Mouse (Mus musculus) spleen, adult 18-20 months (tissue): ENCODE measurements at regions not wholly inside any gene's neighbourhood (a gene's known extent, or its start where the extent isn't known, plus 50 kb on each side); places are given as distances from the start of the nearest gene placed in this dataset.

Experiments
- DNase-seq, 2 experiments: peaks; one replicate each; pipeline ENCODE4 v3.0.0; 2022; ENCODE audit warnings: mixed read lengths in 2 of 2

- DNase-seq: no peak
These were observed 194.5 kb upstream of the Thbs1 start for GRCm38 (mm10) chr2:117917181-117917580.

- no peak for DNase-seq
These were observed 186.8 kb upstream of the Thbs1 start for GRCm38 (mm10) chr2:117924877-117925276.

- no peak for DNase-seq
These were observed 186.3 kb upstream of the Thbs1 start for GRCm38 (mm10) chr2:117925412-117925811.

- no peak for DNase-seq
These were observed 183.6 kb upstream of the Thbs1 start for GRCm38 (mm10) chr2:117928062-117928461.

GRCm38 (mm10) chr2:117929586-117929985 is 182.1 kb upstream of the Thbs1 start:
- no peak for DNase-seq

- no peak for DNase-seq
These were observed 180.7 kb upstream of the Thbs1 start for GRCm38 (mm10) chr2:117930895-117931537.

- no peak for DNase-seq
These were observed 175.1 kb upstream of the Thbs1 start for GRCm38 (mm10) chr2:117936590-117936989.

- no peak for DNase-seq
These were observed 173.2 kb upstream of the Thbs1 start for GRCm38 (mm10) chr2:117938283-117939049.

GRCm38 (mm10) chr2:117941517-117942096 is 170.1 kb upstream of the Thbs1 start:
- no peak for DNase-seq

- DNase-seq: no peak
These were observed 168.0 kb upstream of the Thbs1 start for GRCm38 (mm10) chr2:117943666-117944065.

GRCm38 (mm10) chr2:117944325-117944724 is 167.4 kb upstream of the Thbs1 start:
- no peak for DNase-seq

- peak in 1 of 2 experiments; percentile 11 for DNase-seq
These were observed 166.7 kb upstream of the Thbs1 start for GRCm38 (mm10) chr2:117944942-117945341.

- DNase-seq: no peak
These were observed 161.0 kb upstream of the Thbs1 start for GRCm38 (mm10) chr2:117950431-117951336.

GRCm38 (mm10) chr2:117951337-117951718 is 160.3 kb upstream of the Thbs1 start:
- no peak for DNase-seq

- no peak for DNase-seq
These were observed 152.9 kb upstream of the Thbs1 start for GRCm38 (mm10) chr2:117958737-117959136.

- DNase-seq: no peak
These were observed 152.2 kb upstream of the Thbs1 start for GRCm38 (mm10) chr2:117959440-117959839.

- no peak for DNase-seq
These were observed 149.1 kb upstream of the Thbs1 start for GRCm38 (mm10) chr2:117962531-117962930.

- no peak for DNase-seq
These were observed 148.2 kb upstream of the Thbs1 start for GRCm38 (mm10) chr2:117963526-117963925.

GRCm38 (mm10) chr2:117965758-117966157 is 145.9 kb upstream of the Thbs1 start:
- DNase-seq: no peak

GRCm38 (mm10) chr2:117968731-117969130 is 142.9 kb upstream of the Thbs1 start:
- DNase-seq: no peak

GRCm38 (mm10) chr2:117970631-117971030 is 141.0 kb upstream of the Thbs1 start:
- no peak for DNase-seq

GRCm38 (mm10) chr2:117977033-117977432 is 134.6 kb upstream of the Thbs1 start:
- no peak for DNase-seq

- DNase-seq: no peak
These were observed 130.8 kb upstream of the Thbs1 start for GRCm38 (mm10) chr2:117980856-117981255.
